Mouse (Mus musculus) neural tube, embryonic 10.5 days (tissue): ENCODE measurements around the gene Gm43951.

Experiments
- DNase-seq: peaks from one replicate; pipeline ENCODE4 v3.0.0-alpha.2; 2017; ENCODE audit warnings: low spot score; ENCODE audit errors: extremely low spot score

Gm43951 gene

GRCm38 (mm10) chr11:72206341-72207203 lies at the start of gene Gm43951:
Gene Gm43951, minus strand, starts transcription at chr11:72206840.
- peak; percentile 49 for DNase-seq

- DNase-seq, result no peak
Observed at GRCm38 (mm10) chr11:72256441-72256840, 49.8 kb upstream of the Gm43951 start.

GRCm38 (mm10) chr11:72255629-72256028 lies 49.0 kb upstream of the Gm43951 start:
- no peak for DNase-seq

- DNase-seq, result no peak
Observed at GRCm38 (mm10) chr11:72245196-72245753, 38.6 kb upstream of the Gm43951 start.

GRCm38 (mm10) chr11:72240062-72240860 lies 33.6 kb upstream of the Gm43951 start:
- no peak for DNase-seq

- DNase-seq, result no peak
Observed at GRCm38 (mm10) chr11:72234013-72234412, 27.4 kb upstream of the Gm43951 start.

GRCm38 (mm10) chr11:72232991-72233390 lies 26.4 kb upstream of the Gm43951 start:
- no peak for DNase-seq

GRCm38 (mm10) chr11:72232068-72232467 lies 25.4 kb upstream of the Gm43951 start:
- no peak for DNase-seq

GRCm38 (mm10) chr11:72228513-72228912 lies 21.9 kb upstream of the Gm43951 start:
- no peak for DNase-seq

GRCm38 (mm10) chr11:72226901-72227300 lies 20.3 kb upstream of the Gm43951 start:
- no peak for DNase-seq

- no peak for DNase-seq
Observed at GRCm38 (mm10) chr11:72226020-72226791, 19.6 kb upstream of the Gm43951 start.

- DNase-seq, result peak; percentile 72
Observed at GRCm38 (mm10) chr11:72224865-72225264, 18.2 kb upstream of the Gm43951 start.

- no peak for DNase-seq
Observed at GRCm38 (mm10) chr11:72223414-72223813, 16.8 kb upstream of the Gm43951 start.

- peak; percentile 76 for DNase-seq
Observed at GRCm38 (mm10) chr11:72221278-72221677, 14.6 kb upstream of the Gm43951 start.

GRCm38 (mm10) chr11:72217116-72217515 lies 10.5 kb upstream of the Gm43951 start:
- no peak for DNase-seq

- no peak for DNase-seq
Observed at GRCm38 (mm10) chr11:72215410-72215797, 8.8 kb upstream of the Gm43951 start, which contains the start of gene Med31. Gene Med31, minus strand, starts transcription at chr11:72215592.

- DNase-seq, result peak; percentile 98
Observed at GRCm38 (mm10) chr11:72214591-72215409, 8.2 kb upstream of the Gm43951 start.

- DNase-seq, result no peak
Observed at GRCm38 (mm10) chr11:72207834-72208377, 1.3 kb upstream of the Gm43951 start.

- peak; percentile 90 for DNase-seq
Observed at GRCm38 (mm10) chr11:72207204-72207833, 679 bp upstream of the Gm43951 start, which contains the start of the genes 4933427D14Rik and Txndc17. Gene 4933427D14Rik, minus strand, starts transcription at chr11:72207459. Gene Txndc17, plus strand, starts transcription at chr11:72207547.
